Mouse (Mus musculus): ENCODE measurements around the gene Shh. TPM values are rescaled to one million over a fixed set of nuclear protein-coding genes. Genes with fewer than 3 reads are reported as not detected.

The Shh gene
- polyA plus RNA-seq, 1 experiment = 0.69 TPM

DNA sequence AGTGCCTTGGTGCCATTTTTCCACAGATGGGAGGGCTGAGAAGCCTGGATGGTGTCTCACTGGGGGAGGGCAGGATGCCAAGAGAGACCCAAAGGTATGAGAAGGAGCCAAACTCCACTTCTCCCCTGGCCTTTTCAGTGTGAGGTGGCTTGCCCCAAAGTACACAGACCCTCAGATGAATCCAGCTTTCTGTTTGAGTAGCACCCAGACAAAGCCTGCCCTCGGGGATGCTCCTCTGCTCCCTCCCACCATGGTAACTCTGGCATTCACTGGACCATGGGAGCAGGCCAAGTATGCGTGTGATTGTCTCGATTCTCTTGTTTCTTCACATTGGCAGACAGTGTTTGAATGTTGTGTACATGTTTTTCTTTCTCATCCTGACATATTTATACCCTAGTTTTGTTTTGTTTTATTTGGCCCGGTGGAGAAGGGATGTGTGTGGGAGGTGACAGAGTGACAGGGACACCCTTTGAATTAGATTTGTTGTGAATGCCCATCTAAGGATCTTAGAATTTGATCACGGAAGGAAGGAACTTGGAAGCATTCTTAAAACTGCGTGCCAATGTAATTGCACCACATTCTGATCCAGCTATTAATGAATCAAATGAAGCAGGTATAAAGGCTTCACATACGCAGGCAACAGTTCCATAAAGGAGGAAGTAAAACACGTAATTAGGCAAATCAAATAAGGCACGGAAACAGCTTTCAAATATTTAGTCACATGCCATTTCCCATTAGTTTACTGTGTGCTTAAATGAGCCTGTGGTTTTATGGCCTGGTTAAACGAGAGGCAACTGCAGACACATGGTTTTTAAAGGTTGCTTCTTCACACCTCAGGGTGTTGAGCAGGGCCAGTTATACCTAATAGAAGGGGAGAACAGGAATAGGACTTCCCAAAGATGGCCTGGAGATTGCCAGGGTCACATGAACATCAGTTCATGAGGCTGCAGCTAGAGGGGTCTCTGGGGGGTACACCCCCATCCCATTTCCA is 9.6 kb upstream of the Shh start:
- H3K4me3 ChIP-seq (ENCODE audit: insufficient read depth, low read depth, low read length) = no peak overlapping the region
- H3K4me1 ChIP-seq (ENCODE audit: control insufficient read depth, insufficient read depth, low read length) = no peaks in the 10 kb centered on the region
- 24% methylated on average over 10 of the region's 10 CpGs for WGBS
- H3K36me3 ChIP-seq (ENCODE audit: control insufficient read depth, insufficient read depth, low read length) = no peaks in the 10 kb centered on the region
- TF ChIP-seq POLR2A (IDR thresholded peaks at IDR 0.05; ENCODE audit: low read depth, low read length) = no peak
- TF ChIP-seq CTCF (conservative IDR thresholded peaks at IDR 0.05; ENCODE audit: insufficient read depth, insufficient read length, low read depth, low read length) = no peak
- no peak overlapping the region for H3K27ac ChIP-seq (ENCODE audit: insufficient read depth, low read depth, low read length)
- no peak for DNase-seq
- no peaks in the 10 kb centered on the region; the same call in 1 of the 2 replicates for H3K27me3 ChIP-seq (replicated peaks; ENCODE audit: control insufficient read depth, insufficient read depth, low read length)

DNA sequence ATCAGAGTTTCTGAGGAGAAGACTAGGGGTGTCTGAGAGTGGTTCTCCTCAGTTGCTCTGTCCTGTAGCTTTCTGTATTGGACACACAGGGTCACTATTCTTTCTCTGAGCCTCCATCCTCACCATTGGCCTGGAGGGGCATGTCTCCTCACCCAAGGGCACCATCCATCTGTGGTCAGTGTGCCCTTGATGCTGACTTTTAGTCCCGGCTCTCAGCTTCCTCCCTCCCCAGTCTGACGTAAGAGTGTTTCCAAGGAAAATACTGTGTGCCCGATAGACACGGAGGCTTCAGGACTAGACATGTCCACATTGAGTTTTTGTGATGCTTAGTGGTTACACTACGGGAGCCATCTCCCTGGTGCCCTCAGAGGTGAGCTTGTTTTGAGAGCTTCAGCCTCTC is 6.5 kb upstream of the Shh start:
- no peaks in the 10 kb centered on the region for H3K4me1 ChIP-seq (ENCODE audit: control insufficient read depth, insufficient read depth, low read length)
- H3K4me3 ChIP-seq (ENCODE audit: insufficient read depth, low read depth, low read length) = no peak overlapping the region
- 83% methylated on average over 5 of the region's 5 CpGs for WGBS
- no peak for DNase-seq
- no peak for TF ChIP-seq POLR2A (IDR thresholded peaks at IDR 0.05; ENCODE audit: low read depth, low read length)
- no peak for TF ChIP-seq CTCF (conservative IDR thresholded peaks at IDR 0.05; ENCODE audit: insufficient read depth, insufficient read length, low read depth, low read length)
- no peak overlapping the region for H3K27ac ChIP-seq (ENCODE audit: insufficient read depth, low read depth, low read length)
- H3K27me3 ChIP-seq (replicated peaks; ENCODE audit: control insufficient read depth, insufficient read depth, low read length) = no peaks in the 10 kb centered on the region; the same call in 1 of the 2 replicates
- H3K36me3 ChIP-seq (ENCODE audit: control insufficient read depth, insufficient read depth, low read length) = no peaks in the 10 kb centered on the region

DNA sequence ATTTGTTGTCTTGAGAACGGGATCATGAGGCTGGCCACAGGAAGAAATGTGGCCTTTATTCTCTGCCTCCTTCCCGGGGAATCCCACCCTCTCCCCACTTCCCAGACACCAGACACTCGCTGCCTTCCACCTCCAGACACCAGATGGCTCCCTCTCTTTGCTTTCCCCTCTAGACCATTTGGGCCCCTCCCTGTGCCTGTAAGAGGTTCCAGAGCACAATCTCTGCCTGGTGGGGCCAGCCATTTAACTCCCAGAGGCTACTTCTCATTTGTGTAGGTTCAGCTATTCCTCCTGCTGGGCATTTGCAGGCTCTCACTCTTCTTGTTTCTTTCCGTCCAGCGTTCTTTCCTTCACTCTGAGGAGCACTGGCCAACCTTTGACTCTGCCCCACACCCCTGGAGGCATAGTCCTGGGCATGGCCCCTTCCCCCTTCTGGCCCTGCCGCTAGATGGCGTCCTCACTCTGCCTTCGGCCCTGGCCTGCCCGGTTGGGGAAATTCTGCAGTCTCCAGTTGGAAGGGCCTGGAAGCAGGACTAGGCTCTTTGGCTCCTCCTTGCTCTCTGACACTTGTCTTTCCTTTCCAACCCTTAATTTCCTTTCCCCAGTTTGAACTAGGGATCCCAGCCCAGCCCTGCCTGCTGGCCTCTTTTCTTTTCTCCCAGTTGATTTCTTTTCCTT is 2.6 kb upstream of the Shh start:
- Histone ChIP-seq H3K27me3 (replicated peaks; ENCODE audit: control insufficient read depth, insufficient read depth, low read length) (no peaks in the 10 kb centered on the region), H3K4me1 (ENCODE audit: control insufficient read depth, insufficient read depth, low read length) (no peaks in the 10 kb centered on the region), H3K27ac (ENCODE audit: insufficient read depth, low read depth, low read length) (no peak overlapping the region), H3K4me3 (ENCODE audit: insufficient read depth, low read depth, low read length) (no peak overlapping the region), H3K36me3 (ENCODE audit: control insufficient read depth, insufficient read depth, low read length) (no peaks in the 10 kb centered on the region)
- peak; percentile 77 for DNase-seq
- TF ChIP-seq CTCF (conservative IDR thresholded peaks at IDR 0.05; ENCODE audit: insufficient read depth, insufficient read length, low read depth, low read length) = peak; percentile 87
- TF ChIP-seq POLR2A (IDR thresholded peaks at IDR 0.05; ENCODE audit: low read depth, low read length) = no peak
- WGBS = 6% methylated on average over 9 of the region's 9 CpGs

DNA sequence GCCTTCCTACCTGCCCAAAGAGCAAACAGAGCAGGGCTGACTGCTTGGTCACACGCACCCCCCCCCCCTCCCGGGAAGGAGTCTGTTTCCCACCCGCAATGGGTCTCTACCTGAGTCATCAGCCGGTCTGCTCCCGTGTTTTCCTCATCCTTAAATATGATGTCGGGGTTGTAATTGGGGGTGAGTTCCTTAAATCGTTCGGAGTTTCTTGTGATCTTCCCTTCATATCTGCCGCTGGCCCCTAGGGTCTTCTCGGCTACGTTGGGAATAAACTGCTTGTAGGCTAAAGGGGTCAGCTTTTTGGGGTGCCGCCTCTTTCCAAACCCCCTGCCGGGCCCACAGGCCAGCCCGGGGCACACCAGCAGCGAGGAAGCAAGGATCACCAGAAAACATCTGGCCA is 705 bp downstream of the Shh start:
- H3K27ac ChIP-seq (ENCODE audit: insufficient read depth, low read depth, low read length) = no peak overlapping the region
- H3K4me3 ChIP-seq (ENCODE audit: insufficient read depth, low read depth, low read length) = no peak overlapping the region
- 3% methylated on average over 15 of the region's 15 CpGs for WGBS
- DNase-seq = no peak
- TF ChIP-seq CTCF (conservative IDR thresholded peaks at IDR 0.05; ENCODE audit: insufficient read depth, insufficient read length, low read depth, low read length) (no peak), POLR2A (IDR thresholded peaks at IDR 0.05; ENCODE audit: low read depth, low read length) (no peak)
- H3K36me3 ChIP-seq (ENCODE audit: control insufficient read depth, insufficient read depth, low read length) = no peaks in the 10 kb centered on the region
- H3K4me1 ChIP-seq (ENCODE audit: control insufficient read depth, insufficient read depth, low read length) = 0 out of 2 replicates have a peak, but pooled peaks cover 4% of the 10 kb centered on the region
- no peaks in the 10 kb centered on the region for H3K27me3 ChIP-seq (replicated peaks; ENCODE audit: control insufficient read depth, insufficient read depth, low read length)

DNA sequence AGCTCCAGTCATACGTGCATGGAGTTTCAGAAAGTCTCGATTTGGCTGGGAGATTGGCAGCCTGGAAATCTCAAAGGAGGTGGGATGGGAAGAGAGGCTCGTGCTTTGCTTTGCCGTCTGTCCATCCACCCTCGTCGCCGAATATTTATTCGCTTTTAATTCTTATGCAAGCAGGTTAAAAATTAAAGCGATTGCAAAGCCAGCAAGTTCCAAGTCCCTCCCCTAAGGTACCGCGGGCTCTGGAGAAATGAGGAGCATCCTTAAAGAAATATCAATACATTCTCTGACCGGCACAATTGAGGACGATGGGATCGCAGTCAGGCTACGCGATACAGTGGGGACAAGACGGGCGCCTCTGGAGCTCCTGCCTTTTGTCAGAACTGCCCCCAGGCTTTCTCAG is 1.5 kb downstream of the Shh start:
- Histone ChIP-seq H3K4me3 (ENCODE audit: insufficient read depth, low read depth, low read length) (peak overlapping the region; percentile 68; the same call in 1 of the 2 replicates), H3K36me3 (ENCODE audit: control insufficient read depth, insufficient read depth, low read length) (no peaks in the 10 kb centered on the region), H3K27ac (ENCODE audit: insufficient read depth, low read depth, low read length) (no peak overlapping the region), H3K4me1 (ENCODE audit: control insufficient read depth, insufficient read depth, low read length) (0 out of 2 replicates have a peak, but pooled peaks cover 4% of the 10 kb centered on the region), H3K27me3 (replicated peaks; ENCODE audit: control insufficient read depth, insufficient read depth, low read length) (no peaks in the 10 kb centered on the region)
- no peak for TF ChIP-seq POLR2A (IDR thresholded peaks at IDR 0.05; ENCODE audit: low read depth, low read length)
- TF ChIP-seq CTCF (conservative IDR thresholded peaks at IDR 0.05; ENCODE audit: insufficient read depth, insufficient read length, low read depth, low read length) = no peak
- WGBS = 2% methylated on average over 18 of the region's 18 CpGs
- peak; percentile 72 for DNase-seq

DNA sequence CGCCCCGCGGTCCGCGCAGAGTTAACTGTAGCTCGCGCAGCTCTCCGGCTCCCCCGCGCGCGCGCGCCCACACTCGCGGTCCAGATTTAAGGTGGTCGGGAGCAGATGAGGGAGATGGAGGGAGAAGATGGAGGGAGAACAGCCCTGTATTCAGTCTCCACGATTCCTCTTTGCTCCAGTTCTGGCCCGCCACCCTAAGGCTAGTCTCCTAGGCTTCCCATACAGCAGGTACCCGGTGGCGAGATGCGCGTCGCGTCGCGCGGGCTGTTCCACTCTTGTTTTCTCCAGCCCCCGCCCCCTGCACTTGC is 2.0 kb downstream of the Shh start:
- Histone ChIP-seq H3K27ac (ENCODE audit: insufficient read depth, low read depth, low read length) (no peak overlapping the region), H3K36me3 (ENCODE audit: control insufficient read depth, insufficient read depth, low read length) (no peaks in the 10 kb centered on the region), H3K4me3 (ENCODE audit: insufficient read depth, low read depth, low read length) (peak overlapping the region; percentile 68), H3K27me3 (replicated peaks; ENCODE audit: control insufficient read depth, insufficient read depth, low read length) (no peaks in the 10 kb centered on the region), H3K4me1 (ENCODE audit: control insufficient read depth, insufficient read depth, low read length) (0 out of 2 replicates have a peak, but pooled peaks cover 4% of the 10 kb centered on the region)
- DNase-seq = peak; percentile 37
- WGBS = under 1% methylated on average over 29 of the region's 29 CpGs
- no peak for TF ChIP-seq CTCF (conservative IDR thresholded peaks at IDR 0.05; ENCODE audit: insufficient read depth, insufficient read length, low read depth, low read length)
- TF ChIP-seq POLR2A (IDR thresholded peaks at IDR 0.05; ENCODE audit: low read depth, low read length) = no peak

All from kidney, adult 2 months (tissue).